Mouse (Mus musculus): Measurements from ENCODE around the gene Tgm1. TPM values are rescaled to one million over a fixed set of nuclear protein-coding genes. Genes with fewer than 3 reads are reported as not detected.

The Tgm1 gene
- polyA plus RNA-seq, 1 experiment from 2014 or later: 2.0 TPM

DNA sequence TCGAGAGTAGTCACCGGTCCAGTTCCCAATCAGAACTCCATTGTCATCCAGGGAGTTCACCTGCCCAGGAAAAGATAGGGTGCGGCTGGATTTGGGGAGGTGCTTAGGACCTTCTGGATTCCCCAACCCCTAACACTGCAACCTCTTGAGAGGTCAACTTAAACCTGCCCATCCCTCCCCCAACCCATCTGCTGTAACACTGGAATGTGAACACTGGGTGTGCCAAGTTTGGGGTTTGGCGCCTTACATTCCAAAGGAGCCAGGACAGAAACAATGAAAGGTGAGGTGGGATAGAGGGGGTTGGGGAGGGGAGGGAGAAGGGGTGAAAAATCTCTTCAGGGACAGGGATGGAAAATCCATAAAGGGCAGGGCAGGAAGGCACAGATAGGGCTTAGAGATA, 4.2 kb downstream of the Tgm1 start:
- Histone ChIP-seq H3K36me3 (no peaks in the 10 kb centered on the region), H3K4me2 (no peak overlapping the region), H3K9me3 (no peaks in the 10 kb centered on the region), H3K27ac (no peak overlapping the region), H3K4me1 (replicated peaks) (peaks cover 9% of the 10 kb centered on the region), H3K9ac (replicated peaks) (no peak overlapping the region), H3K27me3 (peaks cover 31% of the 10 kb centered on the region), H3K4me3 (replicated peaks) (no peak overlapping the region)
- no peak for ATAC-seq (ENCODE audit: insufficient number of reproducible peaks, insufficient read depth, low FRiP score, low TSS enrichment, low read depth)
- WGBS: 93% methylated on average over 4 of the region's 4 CpGs

DNA sequence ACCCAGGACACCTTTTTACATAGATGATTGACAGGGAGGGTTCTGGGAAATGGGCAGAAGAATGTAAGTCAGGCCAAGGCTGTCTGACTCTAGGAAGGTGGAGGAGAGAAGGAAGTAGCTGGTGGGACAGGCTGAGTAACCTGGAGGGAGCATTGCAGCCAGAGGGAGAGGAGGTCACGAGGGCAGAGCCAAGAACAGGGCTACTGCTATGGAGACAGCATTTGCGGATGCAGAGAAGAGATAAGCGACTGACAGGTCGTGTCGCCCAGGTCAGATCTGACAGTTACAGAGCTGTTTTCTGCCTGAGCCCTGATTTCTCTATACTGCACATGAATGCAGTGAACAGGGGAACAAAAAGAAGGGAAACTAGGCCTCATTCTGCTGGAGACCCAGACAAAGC, 6.3 kb downstream of the Tgm1 start:
- Histone ChIP-seq H3K9ac (replicated peaks) (no peak overlapping the region), H3K9me3 (no peaks in the 10 kb centered on the region), H3K4me2 (no peak overlapping the region), H3K36me3 (no peaks in the 10 kb centered on the region), H3K27me3 (peaks cover 15% of the 10 kb centered on the region), H3K27ac (no peak overlapping the region), H3K4me3 (replicated peaks) (no peak overlapping the region), H3K4me1 (replicated peaks) (no peaks in the 10 kb centered on the region)
- ATAC-seq (ENCODE audit: insufficient number of reproducible peaks, insufficient read depth, low FRiP score, low TSS enrichment, low read depth): no peak
- WGBS: 82% methylated on average over 5 of the region's 5 CpGs

- H3K36me3 ChIP-seq: no peaks in the 10 kb centered on the region
- H3K27ac ChIP-seq: no peak overlapping the region
- H3K9ac ChIP-seq (replicated peaks): no peak overlapping the region
- 0 out of 2 replicates have a peak, but pooled peaks cover 2% of the 10 kb centered on the region for H3K27me3 ChIP-seq
- no peak for ATAC-seq (ENCODE audit: insufficient number of reproducible peaks, insufficient read depth, low FRiP score, low TSS enrichment, low read depth)
- H3K4me2 ChIP-seq: no peak overlapping the region
- 87% methylated on average over 8 of the region's 8 CpGs for WGBS
- no peaks in the 10 kb centered on the region for H3K4me1 ChIP-seq (replicated peaks)
- H3K9me3 ChIP-seq: no peaks in the 10 kb centered on the region
- H3K4me3 ChIP-seq (replicated peaks): no peak overlapping the region
Observed at GRCm38 (mm10) chr14:55706051-55706600, 7.6 kb downstream of the Tgm1 start.

GRCm38 (mm10) chr14:55702761-55703160, 11.0 kb downstream of the Tgm1 start:
- Histone ChIP-seq H3K27me3 (no peaks in the 10 kb centered on the region), H3K36me3 (no peaks in the 10 kb centered on the region), H3K4me3 (replicated peaks) (no peak overlapping the region), H3K9ac (replicated peaks) (no peak overlapping the region), H3K4me2 (no peak overlapping the region), H3K4me1 (replicated peaks) (no peaks in the 10 kb centered on the region), H3K27ac (no peak overlapping the region), H3K9me3 (no peaks in the 10 kb centered on the region)
- WGBS: 42% methylated on average over 6 of the region's 6 CpGs
- no peak for ATAC-seq (ENCODE audit: insufficient number of reproducible peaks, insufficient read depth, low FRiP score, low TSS enrichment, low read depth)

DNA sequence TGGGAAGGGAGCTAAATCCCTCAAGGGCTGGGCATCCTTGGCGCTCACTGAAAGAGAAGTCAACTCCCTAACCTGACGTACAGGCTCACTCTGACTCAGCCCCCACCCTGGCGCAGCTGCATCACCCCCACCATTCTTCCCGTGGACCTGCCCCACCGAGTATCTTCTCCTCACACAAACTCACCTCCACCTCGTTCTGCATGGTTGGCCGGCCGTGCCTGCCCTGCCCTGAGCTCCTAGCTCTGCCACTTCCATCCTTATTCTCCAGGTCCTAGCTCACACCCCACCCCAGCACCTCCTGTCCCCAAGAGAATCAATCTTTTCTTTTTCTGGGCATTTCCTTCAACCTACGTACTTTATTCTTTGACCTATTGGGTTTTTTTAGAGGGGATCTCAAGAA, 12.6 kb downstream of the Tgm1 start:
- WGBS: 70% methylated on average over 9 of the region's 9 CpGs

DNA sequence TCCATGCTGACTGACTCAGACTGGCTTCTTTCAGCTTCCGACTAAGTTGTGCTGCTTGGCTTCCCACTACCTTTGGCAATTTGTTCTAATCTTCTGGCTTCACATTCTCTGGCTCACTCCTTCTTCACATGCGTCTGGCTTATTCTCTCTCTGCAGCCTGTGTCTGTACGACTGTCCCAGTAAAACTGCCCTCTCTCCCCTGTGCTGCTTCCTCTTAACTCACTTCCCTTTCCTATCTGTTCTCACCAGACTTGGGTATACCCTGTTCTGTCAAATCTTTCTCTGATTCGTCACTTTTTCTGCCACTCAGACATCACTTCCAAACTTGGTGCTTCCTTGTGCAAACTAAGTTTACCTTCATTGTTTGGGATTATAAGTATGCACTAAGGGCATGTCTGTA, 16.5 kb downstream of the Tgm1 start:
- Histone ChIP-seq H3K9me3 (0 out of 2 replicates have a peak, but pooled peaks cover 3% of the 10 kb centered on the region), H3K4me2 (no peak overlapping the region), H3K27ac (no peak overlapping the region), H3K4me3 (replicated peaks) (no peak overlapping the region), H3K36me3 (no peaks in the 10 kb centered on the region), H3K27me3 (no peaks in the 10 kb centered on the region), H3K4me1 (replicated peaks) (no peaks in the 10 kb centered on the region), H3K9ac (replicated peaks) (no peak overlapping the region)
- 87% methylated on average over 4 of the region's 4 CpGs for WGBS
- no peak for ATAC-seq (ENCODE audit: insufficient number of reproducible peaks, insufficient read depth, low FRiP score, low TSS enrichment, low read depth)

More for the DNA sequence above, 12.6 kb downstream of the Tgm1 start:
- Histone ChIP-seq H3K9ac (replicated peaks) (no peak overlapping the region), H3K36me3 (no peaks in the 10 kb centered on the region), H3K9me3 (0 out of 2 replicates have a peak, but pooled peaks cover 3% of the 10 kb centered on the region), H3K27me3 (no peaks in the 10 kb centered on the region), H3K4me1 (replicated peaks) (no peaks in the 10 kb centered on the region), H3K27ac (no peak overlapping the region), H3K4me3 (replicated peaks) (no peak overlapping the region), H3K4me2 (no peak overlapping the region)
- no peak for ATAC-seq (ENCODE audit: insufficient number of reproducible peaks, insufficient read depth, low FRiP score, low TSS enrichment, low read depth)

GRCm38 (mm10) chr14:55689433-55689832, 24.3 kb downstream of the Tgm1 start:
- H3K36me3 ChIP-seq: no peaks in the 10 kb centered on the region

GRCm38 (mm10) chr14:55682118-55682493, 31.6 kb downstream of the Tgm1 start:
- peak overlapping the region; percentile 83 for H3K4me3 ChIP-seq (replicated peaks)
- peak overlapping the region; percentile 80 for H3K4me2 ChIP-seq
- H3K9me3 ChIP-seq: no peaks in the 10 kb centered on the region
- H3K27me3 ChIP-seq: no peaks in the 10 kb centered on the region
- H3K4me1 ChIP-seq (replicated peaks): peaks cover 8% of the 10 kb centered on the region
- H3K36me3 ChIP-seq: peaks cover 31% of the 10 kb centered on the region
- peak overlapping the region; percentile 86; the same call in 1 of the 2 replicates for H3K27ac ChIP-seq
- peak; percentile 46 for ATAC-seq (ENCODE audit: insufficient number of reproducible peaks, insufficient read depth, low FRiP score, low TSS enrichment, low read depth)
- WGBS: 14% methylated on average over 3 of the region's 3 CpGs
- H3K9ac ChIP-seq (replicated peaks): peak overlapping the region; percentile 13; the same call in 1 of the 2 replicates

More at GRCm38 (mm10) chr14:55689433-55689832, 24.3 kb downstream of the Tgm1 start:
- WGBS: 80% methylated on average over 10 of the region's 10 CpGs
- Histone ChIP-seq H3K27ac (no peak overlapping the region), H3K9me3 (no peaks in the 10 kb centered on the region), H3K4me1 (replicated peaks) (no peaks in the 10 kb centered on the region), H3K27me3 (no peaks in the 10 kb centered on the region), H3K4me3 (replicated peaks) (no peak overlapping the region), H3K4me2 (no peak overlapping the region), H3K9ac (replicated peaks) (no peak overlapping the region)
- no peak for ATAC-seq (ENCODE audit: insufficient number of reproducible peaks, insufficient read depth, low FRiP score, low TSS enrichment, low read depth)

DNA sequence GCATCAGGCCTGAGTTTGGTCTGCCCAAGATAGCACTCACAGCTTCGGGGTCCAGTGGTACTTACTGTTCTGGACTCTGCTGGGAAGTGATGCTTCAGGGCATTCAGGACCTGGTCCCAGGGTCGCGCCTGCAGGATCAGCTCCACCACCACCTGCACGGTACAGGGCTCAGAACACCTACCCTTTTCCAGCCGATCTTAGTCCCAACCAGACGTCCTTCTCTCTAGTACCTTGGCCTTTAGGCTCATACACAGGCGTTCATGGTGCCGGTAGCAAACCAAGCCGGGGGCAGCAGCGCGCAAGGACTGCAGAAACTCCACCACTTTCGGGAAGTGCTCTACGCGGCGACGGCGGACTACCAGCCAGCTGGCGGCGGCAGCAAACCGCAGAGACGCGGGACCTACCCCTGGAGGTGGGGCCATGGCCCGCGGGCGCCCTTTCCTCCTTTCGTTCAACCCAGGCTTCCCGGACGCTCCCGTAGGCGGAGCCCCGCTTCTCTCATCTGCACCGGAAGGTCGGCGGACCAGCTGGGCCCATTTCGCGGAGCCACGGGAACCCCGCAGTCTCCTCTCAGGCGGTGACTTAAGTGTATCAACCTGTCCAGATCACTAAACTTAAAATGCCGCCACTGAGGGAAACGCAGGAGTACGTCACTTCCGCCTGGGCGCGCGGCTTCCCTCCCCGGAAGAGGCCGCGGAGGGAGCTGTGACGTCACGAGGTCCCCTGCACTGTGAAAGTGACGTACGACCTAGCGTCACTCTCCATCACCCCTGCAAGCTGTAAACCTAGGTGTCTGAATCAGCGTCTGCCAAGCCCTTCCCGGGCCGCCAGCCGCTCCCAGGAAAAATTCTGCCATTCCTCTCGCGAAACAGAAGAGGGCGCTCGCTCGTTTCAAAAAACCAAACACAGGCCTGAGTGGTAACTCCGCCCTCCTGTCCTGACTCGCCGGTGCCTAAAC, 32.3 kb downstream of the Tgm1 start, which contains the start of gene Tinf2:
TSS of gene Tinf2 (minus strand) at position 661 of the 958 bp plus-strand sequence.
- H3K9me3 ChIP-seq: no peaks in the 10 kb centered on the region
- H3K27me3 ChIP-seq: no peaks in the 10 kb centered on the region
- peak within 1 kb of the TSS; percentile 80 for H3K4me2 ChIP-seq
- peak within 1 kb of the TSS; percentile 83 for H3K4me3 ChIP-seq (replicated peaks)
- H3K27ac ChIP-seq: peak within 1 kb of the TSS; percentile 86
- peaks cover 38% of the 10 kb centered on the region for H3K36me3 ChIP-seq
- peak within 1 kb of the TSS; percentile 78 for H3K9ac ChIP-seq (replicated peaks)
- peaks cover 8% of the 10 kb centered on the region for H3K4me1 ChIP-seq (replicated peaks)
- peak; percentile 98 for ATAC-seq (ENCODE audit: insufficient number of reproducible peaks, insufficient read depth, low FRiP score, low TSS enrichment, low read depth)
- under 1% methylated on average over 65 of the region's 66 CpGs for WGBS

DNA sequence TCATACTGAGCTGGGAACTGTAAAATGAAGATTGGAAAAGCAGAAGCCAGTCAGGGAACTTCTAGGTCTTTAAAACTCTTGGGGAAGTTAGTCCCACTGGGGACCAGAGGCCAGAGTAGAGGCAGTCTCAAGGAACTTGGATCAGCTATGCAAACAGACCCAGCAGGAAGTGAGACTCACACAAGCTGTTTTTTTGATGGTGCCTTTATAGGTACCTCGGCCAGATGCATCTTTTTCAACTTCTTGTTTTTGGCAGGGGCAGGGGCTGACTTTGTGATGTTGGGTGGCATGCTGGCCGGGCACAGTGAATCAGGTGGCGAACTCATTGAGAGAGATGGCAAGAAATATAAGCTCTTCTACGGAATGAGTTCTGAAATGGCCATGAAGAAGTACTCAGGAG, 36.1 kb downstream of the Tgm1 start:
- Histone ChIP-seq H3K4me2 (no peak overlapping the region), H3K4me3 (replicated peaks) (no peak overlapping the region), H3K36me3 (peaks cover 55% of the 10 kb centered on the region), H3K27me3 (no peaks in the 10 kb centered on the region), H3K4me1 (replicated peaks) (peaks cover 12% of the 10 kb centered on the region), H3K9me3 (no peaks in the 10 kb centered on the region), H3K27ac (no peak overlapping the region), H3K9ac (replicated peaks) (no peak overlapping the region)
- ATAC-seq (ENCODE audit: insufficient number of reproducible peaks, insufficient read depth, low FRiP score, low TSS enrichment, low read depth): no peak
- 90% methylated on average over 4 of the region's 4 CpGs for WGBS

GRCm38 (mm10) chr14:55672741-55673060, 41.0 kb downstream of the Tgm1 start:
- Histone ChIP-seq H3K4me1 (replicated peaks) (peaks cover 17% of the 10 kb centered on the region), H3K27ac (peak overlapping the region; percentile 93; the same call in 1 of the 2 replicates), H3K36me3 (peaks cover 45% of the 10 kb centered on the region), H3K4me3 (replicated peaks) (peak overlapping the region; percentile 78), H3K27me3 (no peaks in the 10 kb centered on the region), H3K9ac (replicated peaks) (peak overlapping the region; percentile 78), H3K9me3 (no peaks in the 10 kb centered on the region), H3K4me2 (peak overlapping the region; percentile 93)
- ATAC-seq (ENCODE audit: insufficient number of reproducible peaks, insufficient read depth, low FRiP score, low TSS enrichment, low read depth): no peak
- WGBS: 77% methylated on average over 7 of the region's 7 CpGs

Measured in limb, embryonic 12.5 days (tissue).